Mouse (Mus musculus) hindlimb bud, embryonic 11.5 days (tissue): Measurements from ENCODE around the gene Thy1.
A peak's percentile ranks its signal among the peaks of the same experiment; 100 is the strongest.

Source experiments
- DNase-seq: peaks from one replicate; pipeline ENCODE4 v3.0.0-alpha.2; 2012; ENCODE audit warnings: low read depth, low spot score; ENCODE audit errors: extremely low spot score

Thy1 gene

GRCm38 (mm10) chr9:44066785-44067225 is 23.6 kb downstream of the Thy1 start, which contains the start of gene Usp2:
TSS of gene Usp2 (plus strand) at chr9:44067021.
- DNase-seq = peak; percentile 83

DNA sequence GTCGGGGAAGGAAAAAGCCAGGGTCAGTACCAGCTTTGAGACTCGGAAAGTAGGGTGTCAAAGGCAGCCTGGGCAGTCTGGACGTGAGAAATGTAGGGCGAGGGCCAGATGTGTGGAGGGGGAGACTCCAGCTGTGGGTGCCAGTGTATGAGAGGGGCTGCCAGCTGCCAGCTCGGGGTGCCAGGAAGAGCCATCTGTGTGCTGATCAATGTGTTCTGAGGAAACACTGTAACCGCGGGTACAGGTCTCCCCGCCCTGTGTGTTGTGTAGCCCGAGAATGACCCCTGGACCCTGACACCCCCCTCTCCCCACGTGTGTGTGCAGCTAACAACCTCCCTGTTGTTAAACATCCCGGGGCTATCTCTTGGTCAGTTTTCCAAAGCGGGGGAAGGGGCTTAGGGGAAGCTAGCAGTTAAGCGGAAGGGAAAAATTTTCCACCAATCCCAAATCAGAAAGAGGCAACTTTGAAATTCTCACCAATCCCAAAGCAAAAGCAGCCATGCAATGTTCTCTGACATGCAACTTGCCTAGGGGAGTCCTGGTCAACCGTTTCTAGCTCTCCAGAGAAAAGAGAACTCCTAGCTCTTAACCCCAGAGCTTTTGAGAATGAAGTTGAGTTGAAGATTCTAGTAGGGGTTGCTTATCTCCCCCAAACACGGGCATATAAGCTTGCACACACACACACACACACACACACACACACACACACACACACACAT is 24.2 kb downstream of the Thy1 start:
- no peak for DNase-seq

GRCm38 (mm10) chr9:44067960-44068330 is 24.8 kb downstream of the Thy1 start:
- no peak for DNase-seq

- no peak for DNase-seq
These were observed 26.1 kb downstream of the Thy1 start for GRCm38 (mm10) chr9:44069252-44069651.

DNA sequence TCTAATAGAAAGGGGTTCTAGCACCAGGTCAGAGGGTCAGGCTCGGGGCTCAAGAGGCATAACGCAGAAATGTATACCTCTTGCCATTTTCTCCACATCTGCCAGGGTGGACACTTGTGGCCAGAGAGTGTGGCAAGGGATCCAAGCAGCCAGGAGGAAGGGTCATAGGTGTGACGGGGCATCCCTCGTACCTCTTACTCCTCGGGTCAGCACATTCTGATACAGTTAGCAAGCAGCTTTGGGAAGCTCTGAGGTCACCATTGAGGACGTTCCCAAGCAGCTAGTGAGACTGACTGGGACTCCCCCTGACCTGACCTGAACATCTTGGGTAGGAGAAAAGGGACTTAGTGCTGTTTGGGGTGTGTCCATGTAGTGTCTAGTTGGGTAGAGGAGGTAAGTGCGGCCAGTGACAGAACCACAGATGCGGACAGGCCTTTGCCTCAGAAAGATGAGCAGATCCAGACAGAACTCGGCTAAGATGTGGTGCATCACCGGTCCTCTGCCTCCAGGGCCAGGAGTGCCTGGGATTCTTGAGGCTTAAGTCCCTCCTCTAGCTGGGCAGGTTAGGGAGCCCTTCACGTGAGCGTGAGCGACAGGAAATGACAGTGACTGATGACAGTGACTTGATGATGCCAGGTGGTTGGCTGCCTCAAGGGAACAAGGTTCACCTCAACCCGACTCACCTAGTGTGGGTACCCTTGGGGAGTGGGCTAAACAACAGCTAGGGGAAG is 27.1 kb downstream of the Thy1 start:
- no peak for DNase-seq

GRCm38 (mm10) chr9:44070844-44071231 is 27.7 kb downstream of the Thy1 start:
- no peak for DNase-seq

DNA sequence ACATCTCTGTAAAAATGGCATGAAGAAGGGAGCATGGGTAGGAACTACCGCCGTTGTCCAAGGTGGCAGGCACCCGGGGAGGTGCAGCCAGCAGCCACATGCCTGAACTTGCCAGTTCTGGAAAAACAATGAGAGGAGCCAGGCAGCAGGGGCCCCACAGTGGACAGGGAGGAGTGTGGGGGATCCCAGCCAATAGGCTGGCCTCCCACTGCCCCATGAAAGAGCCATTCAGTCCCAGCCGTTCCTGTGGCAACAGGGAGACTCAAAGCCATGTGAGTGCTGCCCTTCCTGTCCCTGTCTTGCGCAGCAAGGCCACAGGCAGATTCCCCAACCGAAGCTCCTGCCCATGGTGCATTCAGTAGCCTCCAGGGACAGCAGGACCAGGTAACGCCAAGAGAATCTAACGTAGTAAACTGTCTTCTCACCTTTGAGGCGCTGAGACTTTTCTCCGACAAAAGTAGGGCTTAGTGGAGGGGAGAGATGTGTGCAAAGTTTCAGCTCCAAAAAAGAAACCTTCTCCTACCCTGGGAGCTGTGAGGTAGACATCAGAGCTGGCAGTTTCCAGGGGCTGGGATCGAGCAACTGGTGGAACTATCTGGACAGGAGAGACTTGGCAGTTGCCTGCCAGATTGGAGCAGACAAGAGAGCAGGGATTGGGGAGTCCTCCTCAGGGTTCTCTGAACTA is 28.9 kb downstream of the Thy1 start:
- no peak for DNase-seq

- no peak for DNase-seq
These were observed 29.4 kb downstream of the Thy1 start for GRCm38 (mm10) chr9:44072599-44072915.

DNA sequence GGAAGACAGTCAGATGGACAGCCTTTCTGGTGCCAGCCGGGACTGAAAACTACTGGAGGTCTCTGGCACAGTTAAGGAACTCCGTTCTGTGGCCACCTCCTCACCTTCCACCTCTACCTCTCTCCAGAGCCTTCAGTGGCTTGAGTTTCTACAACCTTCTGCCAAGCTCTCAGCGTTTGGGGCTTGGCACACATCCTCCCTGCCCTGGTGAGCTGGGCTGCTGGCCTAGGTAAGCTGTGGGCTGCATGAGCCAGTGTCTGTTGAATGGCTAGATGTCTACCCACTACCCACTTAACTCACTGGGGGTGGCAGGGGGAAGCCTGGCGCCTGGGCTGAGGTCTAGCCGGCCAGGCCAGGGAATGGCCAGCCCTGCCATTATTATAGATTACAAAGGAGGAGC is 29.9 kb downstream of the Thy1 start:
- DNase-seq = no peak

DNA sequence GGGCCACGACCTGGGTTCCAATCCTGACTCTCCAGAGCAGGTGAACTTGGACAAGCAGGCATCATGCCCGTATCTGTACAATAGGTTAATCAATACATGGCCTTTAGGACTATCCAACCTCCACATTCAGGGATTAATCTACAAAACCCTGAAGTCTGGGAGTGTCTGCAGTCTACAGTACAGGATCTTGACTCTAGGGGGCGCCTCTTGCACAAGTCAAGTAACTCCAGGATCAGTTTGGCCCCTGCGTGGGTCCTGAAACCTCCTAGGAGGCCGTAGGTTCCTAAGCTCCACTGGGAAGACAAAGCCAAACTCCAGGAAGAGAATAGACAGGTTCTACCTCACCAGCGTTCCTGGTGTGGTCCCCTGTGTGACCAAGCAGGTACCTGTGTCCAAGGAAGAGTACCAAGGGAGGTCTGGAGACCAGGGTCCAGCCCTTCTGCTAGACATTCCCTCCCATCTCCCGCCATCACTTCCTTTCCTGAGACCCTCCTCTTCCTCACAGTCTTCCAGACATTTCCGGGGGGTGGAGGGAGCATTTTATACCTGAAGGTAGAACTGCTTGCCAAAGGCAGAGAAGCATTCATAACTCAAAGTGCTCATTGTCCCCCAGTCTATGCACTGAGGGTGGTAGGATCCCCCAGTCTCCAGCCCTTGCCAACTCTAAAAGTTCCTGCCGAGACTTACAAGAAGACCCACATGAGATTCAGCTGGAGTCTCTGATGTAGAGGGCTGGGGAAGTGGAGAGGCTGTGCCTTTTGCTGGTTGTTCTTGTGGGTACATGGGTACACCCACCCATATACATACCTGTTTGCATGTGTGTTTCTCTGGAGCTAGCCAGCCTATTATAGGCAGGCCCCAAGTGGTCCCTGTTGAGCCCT is 31.5 kb downstream of the Thy1 start:
- no peak for DNase-seq

GRCm38 (mm10) chr9:44075276-44075995 is 32.3 kb downstream of the Thy1 start:
- no peak for DNase-seq

- DNase-seq = no peak
These were observed 33.0 kb downstream of the Thy1 start for GRCm38 (mm10) chr9:44075996-44076763.

- no peak for DNase-seq
These were observed 33.6 kb downstream of the Thy1 start for GRCm38 (mm10) chr9:44076764-44077120.

- no peak for DNase-seq
These were observed 34.2 kb downstream of the Thy1 start for GRCm38 (mm10) chr9:44077266-44077910.

- DNase-seq = no peak
These were observed 35.1 kb downstream of the Thy1 start for GRCm38 (mm10) chr9:44078136-44078797.

GRCm38 (mm10) chr9:44078955-44079756 is 36.0 kb downstream of the Thy1 start:
- no peak for DNase-seq

GRCm38 (mm10) chr9:44079997-44080780 is 37.0 kb downstream of the Thy1 start:
- no peak for DNase-seq
